Mouse (Mus musculus) common myeloid progenitor, adult 5-6 weeks (primary cell): ENCODE measurements at regions not wholly inside any gene's neighbourhood (a gene's known extent, or its start where the extent isn't known, plus 50 kb on each side); places are given as distances from the start of the nearest gene placed in this dataset.
A peak's percentile ranks its signal among the peaks of the same experiment; 100 is the strongest.

ENCODE experiments used
- ATAC-seq: replicated peaks from 2 replicates; pipeline ENCODE4 v1.8.0; 2016; ENCODE audit warnings: low read depth, mild to moderate bottlenecking, moderate TSS enrichment, inconsistent platforms; ENCODE audit not compliant: poor library complexity, severe bottlenecking

DNA sequence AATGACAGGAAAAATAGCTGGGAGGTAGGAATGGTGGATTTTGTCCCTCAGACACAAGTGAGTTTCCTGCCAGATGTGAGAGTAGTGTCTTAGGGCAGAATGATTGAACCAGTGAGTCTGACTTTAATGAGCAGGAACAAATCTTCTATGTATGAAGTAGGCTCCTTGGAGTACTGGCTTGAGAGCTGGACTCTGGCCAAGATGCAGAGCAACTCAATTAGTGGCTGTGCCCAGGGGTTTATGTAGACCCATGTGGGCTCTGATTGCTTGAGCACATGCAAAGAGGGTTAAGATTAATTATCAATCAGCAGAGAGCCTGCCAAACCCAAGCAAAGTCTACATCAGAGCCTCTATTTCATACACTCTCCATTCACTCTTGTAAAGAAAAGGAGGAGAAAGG lies 92.9 kb upstream of the Htr1b start:
- ATAC-seq, result no peak

DNA sequence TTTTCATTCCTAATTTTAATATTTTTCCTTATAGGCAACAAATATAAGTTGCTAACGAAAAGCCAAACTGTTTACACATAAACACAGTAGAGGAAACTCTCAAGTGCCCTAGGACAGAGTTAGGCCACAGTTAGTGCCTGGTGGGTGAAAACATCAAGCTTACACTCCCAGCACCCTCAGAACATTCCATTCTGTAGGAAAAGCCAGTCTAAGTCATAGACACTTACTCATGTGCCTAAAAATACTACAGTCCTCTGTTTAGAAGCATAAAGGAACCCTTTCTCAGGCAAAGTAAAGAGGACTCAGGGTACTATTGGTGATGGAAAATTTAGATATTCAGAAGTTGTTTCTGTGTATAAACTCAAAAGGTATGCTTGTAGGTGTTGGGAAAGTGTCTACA lies 86.5 kb upstream of the Htr1b start:
- ATAC-seq, result no peak

DNA sequence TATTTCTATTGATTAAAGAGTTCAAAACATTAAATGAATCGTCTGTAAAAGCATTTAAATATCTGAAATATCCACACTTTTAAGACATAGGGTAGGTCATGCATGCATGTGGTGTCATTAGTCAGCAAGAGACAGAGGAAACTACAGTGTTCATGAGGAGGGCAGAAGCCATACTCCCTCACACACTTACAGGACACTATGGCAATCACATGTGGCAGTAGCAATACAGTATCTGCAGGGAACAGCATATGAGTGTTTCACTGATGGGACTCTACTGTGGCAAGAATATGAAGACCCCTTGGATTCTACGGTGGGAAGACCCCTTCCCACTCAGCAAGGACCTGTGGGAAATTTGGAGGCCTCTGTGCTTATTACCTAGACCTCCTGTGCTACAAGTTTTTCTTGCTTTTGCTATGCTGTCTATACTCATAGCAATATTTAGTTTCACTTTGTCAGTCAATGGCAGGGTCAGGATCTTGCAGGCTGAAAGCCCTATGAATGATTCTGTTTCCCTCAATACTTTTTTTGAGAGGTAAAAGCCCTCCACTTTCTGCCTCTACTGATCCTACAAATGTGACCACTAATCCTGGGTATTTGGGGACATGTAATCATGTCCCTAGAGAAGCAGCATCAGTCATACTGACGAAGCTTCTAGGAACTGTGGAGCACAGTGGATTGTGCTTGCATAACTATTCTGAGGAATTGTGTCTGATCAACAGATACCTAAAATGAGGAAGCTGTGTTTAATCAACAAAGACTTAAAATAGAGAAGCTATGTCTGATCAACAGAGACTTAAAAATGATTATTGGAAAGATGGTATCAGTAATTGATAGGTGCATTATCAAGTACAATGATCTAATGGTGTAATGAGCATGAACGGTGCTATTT lies 83.6 kb upstream of the Htr1b start:
- peak; percentile 77 for ATAC-seq

DNA sequence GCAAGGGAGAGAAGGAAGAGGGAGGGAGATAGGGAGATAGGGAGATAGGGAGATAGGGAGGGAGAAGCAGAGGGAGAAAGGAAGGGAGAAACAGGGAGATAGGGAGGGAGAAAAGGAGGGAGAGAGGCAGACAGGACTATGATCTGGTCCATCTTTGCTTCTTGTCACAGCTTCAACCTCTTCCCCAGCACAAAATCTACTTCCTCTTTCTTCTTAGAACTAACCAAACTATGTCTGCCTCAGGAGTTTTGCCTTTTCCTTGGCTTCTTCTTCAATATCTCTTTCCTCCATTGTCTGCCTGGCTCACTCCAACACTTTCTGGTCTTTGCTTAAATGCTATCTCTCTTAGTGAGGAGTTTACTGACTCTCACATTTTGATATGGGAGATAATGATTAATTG lies 57.7 kb upstream of the Htr1b start:
- peak; percentile 73 for ATAC-seq

DNA sequence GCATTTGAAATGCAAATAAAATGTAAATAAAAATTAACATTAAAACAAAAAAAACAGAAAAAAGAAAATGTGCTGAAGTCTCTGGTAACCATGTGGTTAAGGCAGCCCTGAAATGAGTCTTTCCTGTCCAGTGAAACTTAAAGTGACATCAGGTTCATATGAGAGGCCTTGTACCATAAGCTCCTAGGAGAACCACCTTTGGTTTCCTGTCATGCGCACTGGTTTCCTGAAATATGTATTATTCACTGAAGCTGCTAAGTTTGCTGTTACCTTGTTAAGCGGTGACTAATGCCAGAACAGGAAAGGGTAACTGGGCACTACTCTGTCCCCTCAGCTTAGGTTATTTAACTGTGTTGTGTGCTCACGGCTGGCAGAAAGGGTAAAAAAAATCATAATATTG lies 56.1 kb upstream of the Htr1b start:
- ATAC-seq, result no peak
